Mouse (Mus musculus) c-Kit-positive CD71-negative TER-119-negative erythroid progenitor cells, embryonic 14.5 days (primary cell): Measurements from ENCODE around the gene Qars.

Source experiments
- DNase-seq: peaks from one replicate; pipeline ENCODE4 v3.0.0-alpha.2; 2013; ENCODE audit warnings: low read depth

The Qars gene

DNA sequence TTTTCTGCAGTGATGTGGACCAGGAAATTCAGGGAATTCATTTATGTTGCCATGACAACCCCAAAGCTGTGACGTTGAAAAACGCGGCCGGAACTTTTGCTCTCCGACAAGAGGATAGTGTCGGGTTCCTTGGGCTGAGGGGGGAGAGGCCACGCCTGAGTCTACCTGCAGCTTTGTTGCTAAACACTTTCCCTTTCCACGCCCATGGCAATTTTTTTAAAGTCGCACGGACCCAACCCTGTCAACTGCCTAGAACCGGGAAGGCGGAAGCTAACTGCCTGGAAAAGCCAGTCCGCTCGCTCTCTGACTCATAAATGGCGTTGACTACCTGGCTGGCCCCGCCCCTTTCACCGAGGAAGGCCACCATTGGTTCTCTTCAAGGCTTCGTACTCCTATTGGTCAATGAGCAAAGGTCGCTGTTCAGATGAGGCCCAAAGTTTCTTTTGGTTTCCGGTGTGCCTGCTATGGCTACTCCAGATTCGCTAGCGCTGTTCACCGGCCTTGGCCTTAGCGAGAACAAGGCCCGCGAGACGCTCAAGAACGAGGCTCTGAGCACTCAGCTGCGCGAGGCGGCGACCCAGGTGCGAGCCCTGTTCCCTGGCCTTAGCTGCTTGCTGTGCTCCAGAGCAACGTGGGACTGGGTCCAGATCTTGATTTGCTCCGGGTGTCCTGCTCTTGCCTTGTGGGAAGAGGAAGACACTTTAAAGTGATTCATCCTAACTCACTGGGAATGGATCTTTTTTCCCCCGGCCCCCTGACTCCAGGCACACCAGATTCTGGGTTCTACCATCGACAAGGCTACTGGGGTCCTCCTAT is at the start of gene Qars:
Gene Qars (plus strand): TSS at position 88 of the 816 bp plus-strand sequence.
- peak; percentile 95 for DNase-seq

DNA sequence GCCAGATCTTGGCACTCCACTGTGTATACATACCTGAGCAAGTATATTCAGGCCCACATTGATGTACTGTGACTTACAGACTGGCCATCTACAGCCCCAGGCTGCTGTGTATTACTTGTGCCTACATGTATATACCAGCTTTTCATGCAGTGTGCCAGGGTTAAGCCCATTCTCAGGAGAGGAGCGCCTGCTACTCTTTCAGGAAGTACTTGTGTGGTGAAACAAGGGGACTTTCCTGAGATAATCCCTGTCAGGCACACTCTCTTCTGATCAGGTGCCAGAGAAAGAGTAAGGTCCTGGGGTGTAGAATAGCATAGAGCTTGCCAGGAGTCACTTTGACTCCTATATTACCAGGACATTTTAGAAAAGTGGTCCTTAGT is 47.6 kb upstream of the Qars start:
- DNase-seq: no peak

DNA sequence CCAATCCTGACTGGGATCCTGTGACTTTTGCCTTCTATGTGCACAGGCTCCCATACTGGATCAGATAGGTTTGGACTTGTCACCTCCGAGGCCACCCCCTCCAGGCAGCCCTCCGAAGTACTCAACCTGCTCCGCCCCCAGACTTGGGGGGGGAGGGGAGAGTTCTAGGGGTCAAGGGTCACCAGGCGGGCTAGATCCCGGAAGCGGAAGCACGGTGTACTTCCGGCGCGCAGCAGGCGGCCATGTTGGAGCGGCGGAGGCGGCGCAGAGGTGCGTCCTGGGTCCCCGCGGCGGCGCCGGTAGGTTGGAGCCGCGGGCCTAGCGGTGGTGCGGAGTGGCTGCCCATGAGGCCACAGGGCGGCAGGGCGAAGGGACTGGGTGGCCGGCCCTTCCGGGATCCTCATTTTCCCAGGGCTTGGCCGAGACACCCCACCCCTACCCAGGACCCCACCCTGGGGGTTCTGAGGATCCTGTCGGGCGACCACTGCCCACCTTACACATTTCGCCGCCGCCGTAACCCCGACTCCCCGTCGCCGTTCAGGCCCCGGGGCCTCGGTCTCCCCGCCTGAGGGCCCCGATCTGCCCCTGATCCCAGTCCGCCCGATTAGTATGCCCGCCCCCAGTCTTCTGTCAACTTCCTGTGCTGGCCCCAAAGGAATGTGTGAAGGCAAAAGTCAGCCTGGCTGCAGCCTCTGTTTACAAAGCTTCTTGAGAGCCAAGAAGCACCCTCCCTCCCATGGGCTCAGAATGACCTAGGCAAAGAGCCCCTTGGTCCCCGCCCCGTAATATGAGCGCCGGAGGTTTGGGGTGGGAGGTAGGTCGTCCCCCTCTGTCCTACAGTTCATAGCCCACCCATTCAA is 47.0 kb upstream of the Qars start, which contains the start of gene Ccdc71:
Gene Ccdc71 (plus strand): TSS at position 209 of the 860 bp plus-strand sequence.
- peak; percentile 76 for DNase-seq

DNA sequence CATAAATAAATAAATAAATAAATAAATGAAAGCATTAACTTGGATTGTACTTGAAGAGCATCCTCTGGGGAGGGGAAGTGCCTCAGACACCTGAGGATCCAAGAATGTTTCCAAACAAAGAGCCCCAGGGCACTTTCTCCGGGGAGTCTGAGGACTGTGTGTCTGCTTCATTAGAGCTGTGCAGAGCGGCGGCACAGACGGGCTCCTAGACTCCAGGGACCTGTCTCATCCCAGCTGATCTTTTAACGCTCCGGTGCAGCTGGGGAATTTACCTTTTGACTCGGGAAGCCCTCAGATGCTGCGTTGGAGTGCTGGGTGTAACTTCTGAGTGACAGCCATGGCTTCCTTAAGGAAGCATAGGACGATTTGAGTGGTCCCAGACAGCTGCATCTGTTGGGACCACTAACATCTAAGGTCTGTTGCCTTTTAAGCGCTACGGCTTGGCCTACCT is 46.3 kb upstream of the Qars start, which contains the start of gene Klhdc8b:
Gene Klhdc8b (minus strand): TSS at position 401 of the 451 bp plus-strand sequence.
- no peak for DNase-seq

DNA sequence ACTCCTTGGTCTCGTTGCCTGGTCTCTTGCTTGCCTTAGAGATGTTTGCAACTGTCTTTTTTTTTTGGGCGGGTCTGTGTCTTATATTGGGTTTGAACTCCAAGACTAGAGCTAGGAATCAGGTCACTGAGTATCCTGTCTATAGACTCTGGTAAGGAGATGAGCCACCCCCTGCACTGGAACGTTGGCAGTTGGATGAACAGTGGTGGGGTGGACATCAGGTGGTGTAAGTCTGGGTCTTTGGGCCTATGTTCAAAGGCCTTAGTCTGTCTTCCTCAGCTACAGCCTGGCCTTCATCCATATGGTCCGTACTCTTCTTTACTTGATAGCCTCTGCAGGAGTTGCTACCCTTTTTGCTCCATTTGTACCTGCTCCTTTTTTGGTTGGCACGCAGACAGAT is 45.8 kb upstream of the Qars start:
- no peak for DNase-seq

DNA sequence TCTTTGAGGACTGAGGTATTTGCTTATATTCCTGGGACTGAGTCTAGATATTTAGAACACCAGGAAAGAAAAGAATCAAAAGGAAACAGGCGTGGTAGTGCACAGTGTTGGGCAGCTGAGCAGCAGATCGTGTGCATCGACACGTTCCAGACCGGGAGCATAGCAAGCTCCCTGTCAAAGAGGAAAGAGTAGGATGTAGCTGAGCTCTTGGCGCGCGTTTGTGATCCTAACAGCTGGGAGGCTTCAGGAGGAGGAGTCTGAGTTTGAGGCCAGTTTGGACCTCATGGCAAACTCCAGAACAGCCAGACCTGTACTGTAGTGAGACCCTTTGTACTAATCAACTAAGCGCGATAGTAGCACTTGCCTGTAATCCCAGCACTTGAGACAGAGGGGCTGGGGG is 45.3 kb upstream of the Qars start:
- no peak for DNase-seq

DNA sequence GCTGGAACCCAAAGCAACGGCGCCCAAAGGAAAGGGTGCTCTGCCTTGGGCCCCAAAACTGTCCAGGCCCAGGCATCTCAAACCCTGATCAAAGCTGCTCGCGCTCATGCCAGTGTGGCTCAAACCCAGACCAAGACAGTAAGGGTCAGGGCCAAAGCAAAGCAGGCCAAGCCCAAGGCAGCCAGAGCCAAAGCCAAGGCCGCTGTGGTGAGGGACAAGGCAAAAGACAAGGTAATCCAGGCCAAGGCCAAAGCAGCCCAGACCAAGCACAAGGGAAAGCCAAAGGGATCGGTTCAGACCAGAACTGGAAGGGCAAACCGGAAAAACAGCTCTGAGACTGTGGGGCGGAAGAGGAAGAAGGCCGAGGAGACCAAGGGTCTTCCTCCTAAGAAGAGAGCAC is 43.8 kb upstream of the Qars start:
- DNase-seq: no peak

DNA sequence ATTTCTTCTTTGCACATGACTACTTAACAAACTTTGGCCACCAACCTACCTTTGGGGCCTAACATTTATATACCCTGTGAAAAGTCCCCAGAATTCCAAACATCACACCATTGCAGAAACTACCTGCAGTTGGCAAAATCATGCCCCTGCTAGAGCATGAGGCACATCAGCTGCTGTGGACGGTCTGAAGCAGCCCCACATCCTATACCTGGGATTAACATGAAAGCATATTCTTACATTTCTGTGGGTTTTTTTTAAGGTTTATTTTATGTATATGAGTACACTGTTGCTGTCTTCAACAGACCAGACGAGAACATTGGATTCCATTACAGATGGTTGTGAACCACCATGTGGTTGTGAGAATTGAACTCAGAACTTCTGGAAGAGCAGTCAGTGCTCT is 41.3 kb upstream of the Qars start:
- DNase-seq: no peak

DNA sequence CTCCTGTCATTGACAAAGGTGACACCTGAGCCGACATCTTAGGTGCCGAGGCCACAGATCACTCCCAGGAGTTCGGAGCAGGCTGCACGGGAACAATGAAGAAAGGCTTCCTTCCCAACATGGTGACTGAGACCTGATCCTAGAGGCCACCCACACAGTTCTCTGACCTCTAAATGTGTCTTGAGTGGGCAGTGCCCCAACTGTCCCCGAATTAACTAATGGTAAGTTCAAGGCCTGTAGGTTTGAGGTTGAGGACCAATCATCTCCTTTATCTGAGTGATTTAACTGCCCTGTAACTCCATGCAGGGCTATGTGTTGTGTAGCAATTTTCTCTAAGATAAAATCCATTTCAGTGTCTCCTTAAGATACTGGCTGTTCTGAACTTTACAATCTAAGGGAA is 38.1 kb upstream of the Qars start:
- DNase-seq: no peak

DNA sequence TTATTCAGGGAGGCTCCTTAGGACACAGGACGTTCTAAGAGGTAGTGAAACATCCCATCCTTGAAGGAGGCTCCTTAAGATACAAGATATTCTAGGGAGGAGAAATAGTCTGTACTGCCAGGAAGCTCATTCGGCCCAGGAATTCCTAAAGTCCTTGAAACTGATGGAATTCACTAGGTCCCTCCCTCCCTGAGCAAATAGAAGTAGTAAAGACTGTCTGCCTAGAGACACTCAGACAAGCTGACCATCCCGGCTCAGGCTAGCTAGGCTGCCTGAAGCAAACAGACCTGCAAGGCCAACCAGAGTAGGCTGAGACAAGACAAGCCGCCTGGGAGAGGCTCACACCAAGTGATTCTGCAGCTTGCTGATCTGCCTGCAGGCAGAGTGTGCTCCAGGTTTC is 37.7 kb upstream of the Qars start:
- DNase-seq: no peak

DNA sequence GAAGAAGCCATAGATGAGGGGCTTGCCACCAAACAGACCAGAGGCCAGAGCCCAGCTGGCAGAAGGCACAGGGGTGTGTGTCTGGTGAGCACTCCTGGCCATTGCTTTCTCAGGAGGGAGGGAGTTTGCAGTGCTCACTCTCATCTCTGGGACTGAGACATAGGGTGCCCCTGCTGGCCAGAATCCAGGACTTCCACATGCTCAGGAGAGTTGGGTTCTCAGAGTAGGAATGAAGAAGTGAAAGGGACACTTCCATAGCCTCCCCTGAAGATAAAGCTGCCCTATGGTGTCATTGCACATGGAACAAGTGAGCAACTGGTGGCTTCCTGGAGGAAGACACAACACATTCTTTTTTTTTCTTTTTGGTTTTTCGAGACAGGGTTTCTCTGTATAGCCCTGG is 33.0 kb upstream of the Qars start:
- no peak for DNase-seq

DNA sequence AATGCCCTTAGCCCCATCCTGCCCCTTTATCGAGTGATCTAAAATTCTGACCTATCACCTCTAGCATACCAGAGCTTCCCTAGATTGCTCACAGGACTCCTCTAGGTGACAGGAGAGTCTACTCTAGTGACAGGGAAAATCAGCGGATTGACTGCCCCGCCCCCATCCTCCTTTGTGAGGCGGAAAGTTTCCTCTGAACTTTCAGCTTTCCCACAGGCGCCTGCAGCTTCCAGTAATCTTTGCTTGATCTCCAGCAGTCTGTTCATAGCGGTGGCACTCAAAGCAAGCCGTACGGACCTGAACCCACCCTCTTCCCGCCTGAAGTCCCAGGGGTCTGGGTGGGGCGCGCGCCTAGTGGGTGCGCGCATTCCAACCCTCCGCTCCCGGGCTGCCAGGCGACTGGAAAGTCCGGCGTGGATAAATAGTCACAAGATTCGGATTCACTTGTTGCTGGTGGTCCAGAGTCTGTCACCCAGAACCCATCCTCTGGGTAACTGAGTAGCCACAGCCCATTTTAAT is 28.8 kb upstream of the Qars start:
- no peak for DNase-seq

DNA sequence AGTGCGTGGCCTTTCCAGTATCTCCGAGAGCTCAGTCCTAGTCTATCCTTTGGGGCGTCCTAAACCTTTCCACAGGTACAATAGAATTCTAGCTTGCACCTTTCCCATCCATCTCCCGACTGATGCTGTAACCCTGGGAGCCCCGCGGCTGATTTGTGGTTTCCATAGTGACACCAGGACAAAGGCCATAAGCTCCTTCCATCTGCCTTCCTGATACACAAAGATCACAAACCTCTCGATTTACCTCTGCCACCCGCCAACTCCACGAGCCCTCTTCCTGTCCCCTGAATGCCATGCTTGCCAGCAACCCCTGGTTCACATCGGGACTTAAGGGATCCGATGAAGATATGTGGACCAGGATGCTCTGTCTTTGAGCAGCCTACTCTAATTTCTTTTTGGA is 28.3 kb upstream of the Qars start:
- DNase-seq: no peak

DNA sequence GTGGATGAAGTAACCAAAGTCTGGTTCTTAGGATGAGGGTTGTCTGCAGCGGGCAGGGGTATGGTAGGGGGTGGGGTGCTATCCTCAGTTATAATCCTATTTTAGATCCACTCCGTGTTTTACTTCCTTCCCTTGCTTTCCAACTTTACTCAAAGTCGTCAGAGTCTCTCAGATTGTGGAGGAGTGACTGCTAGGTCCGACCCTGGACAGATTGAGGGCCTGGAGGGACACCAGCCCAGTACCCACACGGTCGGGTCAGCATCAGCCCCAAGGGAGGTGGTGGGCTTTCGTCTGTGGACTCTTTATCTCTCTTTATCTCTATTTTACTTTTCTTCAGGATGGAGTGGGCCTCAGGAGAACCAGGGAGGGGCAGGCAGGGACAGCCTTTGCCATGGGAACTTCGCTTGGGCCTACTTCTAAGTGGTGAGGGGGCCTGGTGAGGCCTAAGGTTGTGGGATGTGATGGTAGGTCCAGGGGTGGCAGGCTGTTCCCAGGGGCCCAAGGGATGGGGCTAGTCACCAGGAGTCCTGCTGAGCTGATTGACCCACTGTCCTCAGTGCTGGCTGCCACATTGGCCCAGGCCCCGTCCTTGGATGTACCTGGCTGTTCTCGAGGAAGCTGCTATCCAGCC is 27.7 kb upstream of the Qars start, which contains the start of gene Lamb2:
Gene Lamb2 (plus strand): TSS at position 16 of the 631 bp plus-strand sequence.
- no peak for DNase-seq

DNA sequence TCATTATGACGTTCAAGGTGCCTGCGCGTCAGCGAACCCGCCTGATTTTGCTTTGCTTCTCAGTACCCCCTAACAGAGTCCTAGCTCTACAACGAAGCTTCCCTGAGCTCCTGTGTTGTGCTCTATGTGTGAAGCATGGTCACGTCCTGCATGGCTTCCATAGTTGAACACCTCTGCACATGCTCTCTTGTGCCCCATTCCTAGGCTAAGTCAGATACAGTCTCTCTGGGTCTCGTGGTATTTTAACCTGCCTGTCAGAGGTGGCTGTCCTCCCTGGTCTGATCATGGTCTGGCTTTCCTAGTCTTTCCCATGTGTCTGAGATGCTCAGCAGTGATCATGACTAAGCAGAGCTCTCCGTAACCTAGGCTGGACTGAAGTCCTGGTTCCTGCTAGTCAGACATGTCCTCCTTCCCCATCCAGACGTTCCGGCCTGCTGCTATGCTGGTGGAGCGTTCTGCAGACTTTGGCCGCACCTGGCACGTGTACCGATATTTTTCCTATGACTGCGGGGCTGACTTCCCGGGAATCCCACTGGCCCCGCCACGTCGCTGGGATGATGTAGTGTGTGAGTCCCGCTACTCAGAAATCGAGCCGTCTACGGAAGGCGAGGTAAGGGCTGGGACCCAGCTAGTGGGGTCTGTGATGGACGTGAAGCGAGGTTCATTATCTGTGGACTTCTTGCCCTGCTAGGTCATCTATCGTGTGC is 26.5 kb upstream of the Qars start:
- DNase-seq: no peak

DNA sequence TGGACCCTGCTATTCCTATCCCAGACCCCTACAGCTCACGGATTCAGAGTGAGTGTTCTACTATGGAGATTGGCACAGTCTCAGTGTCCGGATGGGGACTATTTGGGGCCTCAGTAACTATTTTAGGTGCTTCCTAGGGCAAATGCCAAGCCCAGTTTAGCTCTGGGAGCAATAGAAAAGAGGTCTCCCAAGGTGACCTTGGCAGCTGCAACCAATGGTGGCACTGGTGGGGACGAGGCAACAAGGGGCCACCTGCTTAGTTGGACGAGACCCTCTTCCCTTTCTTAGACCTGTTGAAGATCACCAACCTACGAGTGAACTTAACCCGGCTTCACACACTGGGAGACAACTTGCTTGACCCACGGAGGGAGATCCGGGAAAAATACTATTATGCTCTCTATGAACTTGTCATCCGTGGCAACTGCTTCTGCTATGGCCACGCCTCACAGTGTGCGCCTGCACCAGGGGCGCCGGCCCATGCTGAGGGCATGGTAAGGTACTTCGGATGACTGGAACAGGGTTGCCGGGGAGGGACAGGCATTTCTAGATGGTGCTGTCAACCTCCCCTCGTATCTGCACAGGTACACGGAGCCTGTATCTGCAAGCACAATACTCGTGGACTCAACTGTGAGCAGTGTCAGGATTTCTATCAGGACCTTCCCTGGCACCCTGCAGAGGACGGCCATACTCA is 25.8 kb upstream of the Qars start:
- no peak for DNase-seq

DNA sequence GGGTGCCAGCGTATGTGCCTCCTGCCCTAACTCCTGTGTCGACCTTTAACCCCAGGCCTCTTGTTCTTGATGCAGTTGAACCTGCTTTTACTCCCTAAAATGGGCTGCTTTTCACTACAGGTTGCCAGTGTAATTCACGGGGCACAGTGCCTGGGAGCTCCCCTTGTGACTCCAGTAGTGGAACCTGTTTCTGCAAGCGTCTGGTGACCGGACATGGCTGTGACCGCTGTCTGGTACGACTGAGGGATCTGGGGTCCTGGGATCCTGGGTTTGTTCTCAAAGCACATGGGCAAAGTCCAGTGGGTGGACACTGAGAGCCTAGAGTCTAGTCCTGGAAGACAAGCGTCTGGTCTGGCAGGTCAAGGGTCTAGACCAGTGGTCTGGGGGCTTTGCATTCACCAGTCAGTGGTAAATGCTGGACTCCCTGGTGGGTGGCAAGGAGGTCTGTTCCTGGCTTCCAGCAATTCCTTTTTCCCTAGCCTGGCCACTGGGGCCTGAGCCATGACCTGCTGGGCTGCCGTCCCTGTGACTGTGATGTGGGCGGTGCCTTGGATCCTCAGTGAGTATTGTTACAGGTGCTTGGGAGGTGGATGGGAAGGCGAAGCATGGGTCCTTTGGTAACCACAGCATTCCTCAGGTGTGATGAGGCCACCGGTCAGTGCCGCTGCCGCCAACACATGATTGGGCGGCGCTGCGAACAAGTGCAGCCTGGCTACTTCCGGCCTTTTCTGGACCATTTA is 24.3 kb upstream of the Qars start:
- DNase-seq: no peak

DNA sequence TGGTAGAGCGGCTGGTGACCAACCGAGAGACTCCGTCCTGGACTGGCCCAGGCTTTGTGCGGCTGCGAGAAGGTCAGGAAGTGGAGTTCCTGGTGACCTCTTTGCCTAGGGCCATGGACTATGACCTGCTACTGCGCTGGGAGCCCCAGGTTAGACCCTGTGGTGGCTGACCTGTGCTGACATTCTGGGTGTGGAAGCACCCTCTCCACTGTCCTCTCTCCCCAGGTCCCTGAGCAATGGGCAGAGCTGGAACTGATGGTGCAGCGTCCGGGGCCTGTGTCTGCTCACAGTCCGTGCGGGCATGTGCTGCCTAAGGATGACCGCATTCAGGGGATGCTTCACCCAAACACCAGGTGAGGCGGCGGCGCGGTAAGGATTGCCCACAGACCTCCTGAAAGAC is 23.5 kb upstream of the Qars start:
- no peak for DNase-seq

DNA sequence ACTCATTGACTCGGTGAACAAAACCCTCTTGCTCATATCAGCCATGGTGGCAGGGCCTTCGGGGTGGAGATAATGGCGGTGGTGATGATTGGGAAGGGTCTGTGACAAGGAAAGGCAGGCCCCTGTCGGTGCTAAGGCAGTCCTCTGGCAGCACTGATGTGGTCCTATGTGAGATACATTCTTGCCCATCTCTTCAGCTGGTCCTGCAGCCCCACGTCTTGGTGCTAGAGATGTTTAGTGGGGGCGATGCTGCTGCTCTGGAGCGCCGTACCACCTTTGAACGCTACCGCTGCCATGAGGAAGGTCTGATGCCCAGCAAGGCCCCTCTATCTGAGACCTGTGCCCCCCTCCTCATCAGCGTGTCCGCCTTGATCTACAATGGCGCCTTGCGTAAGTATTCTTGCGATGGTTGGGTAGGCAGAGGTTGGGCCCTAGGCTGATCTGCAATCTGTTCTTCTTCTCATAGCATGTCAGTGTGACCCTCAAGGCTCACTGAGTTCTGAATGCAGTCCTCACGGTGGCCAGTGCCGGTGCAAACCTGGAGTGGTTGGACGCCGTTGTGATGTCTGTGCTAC is 22.1 kb upstream of the Qars start:
- no peak for DNase-seq

DNA sequence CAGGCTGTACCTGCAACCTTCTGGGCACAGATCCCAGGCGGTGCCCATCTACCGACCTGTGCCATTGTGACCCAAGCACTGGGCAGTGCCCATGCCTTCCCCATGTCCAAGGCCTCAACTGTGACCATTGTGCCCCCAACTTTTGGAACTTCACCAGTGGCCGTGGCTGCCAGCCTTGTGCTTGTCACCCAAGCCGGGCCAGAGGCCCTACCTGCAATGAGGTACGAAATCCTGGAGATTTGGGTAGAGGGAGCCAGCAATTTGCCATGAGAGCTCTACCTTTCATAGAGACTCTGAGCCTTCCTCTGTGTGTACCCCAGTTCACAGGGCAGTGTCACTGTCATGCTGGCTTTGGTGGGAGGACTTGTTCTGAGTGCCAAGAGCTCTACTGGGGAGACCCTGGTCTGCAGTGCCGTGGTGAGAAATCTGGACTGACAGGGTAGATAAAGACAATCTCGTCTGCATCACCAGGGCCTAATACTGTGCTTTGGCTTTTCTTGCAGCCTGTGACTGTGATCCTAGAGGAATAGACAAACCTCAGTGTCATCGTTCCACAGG is 20.5 kb upstream of the Qars start:
- DNase-seq: no peak
